Mouse (Mus musculus) urinary bladder, adult 2 months (tissue): ENCODE measurements at regions not wholly inside any gene's neighbourhood (a gene's known extent, or its start where the extent isn't known, plus 50 kb on each side); places are given as distances from the start of the nearest gene placed in this dataset.

ENCODE experiments used
- DNase-seq: peaks from one replicate; pipeline ENCODE4 v3.0.0; 2022; ENCODE audit warnings: low spot score

DNA sequence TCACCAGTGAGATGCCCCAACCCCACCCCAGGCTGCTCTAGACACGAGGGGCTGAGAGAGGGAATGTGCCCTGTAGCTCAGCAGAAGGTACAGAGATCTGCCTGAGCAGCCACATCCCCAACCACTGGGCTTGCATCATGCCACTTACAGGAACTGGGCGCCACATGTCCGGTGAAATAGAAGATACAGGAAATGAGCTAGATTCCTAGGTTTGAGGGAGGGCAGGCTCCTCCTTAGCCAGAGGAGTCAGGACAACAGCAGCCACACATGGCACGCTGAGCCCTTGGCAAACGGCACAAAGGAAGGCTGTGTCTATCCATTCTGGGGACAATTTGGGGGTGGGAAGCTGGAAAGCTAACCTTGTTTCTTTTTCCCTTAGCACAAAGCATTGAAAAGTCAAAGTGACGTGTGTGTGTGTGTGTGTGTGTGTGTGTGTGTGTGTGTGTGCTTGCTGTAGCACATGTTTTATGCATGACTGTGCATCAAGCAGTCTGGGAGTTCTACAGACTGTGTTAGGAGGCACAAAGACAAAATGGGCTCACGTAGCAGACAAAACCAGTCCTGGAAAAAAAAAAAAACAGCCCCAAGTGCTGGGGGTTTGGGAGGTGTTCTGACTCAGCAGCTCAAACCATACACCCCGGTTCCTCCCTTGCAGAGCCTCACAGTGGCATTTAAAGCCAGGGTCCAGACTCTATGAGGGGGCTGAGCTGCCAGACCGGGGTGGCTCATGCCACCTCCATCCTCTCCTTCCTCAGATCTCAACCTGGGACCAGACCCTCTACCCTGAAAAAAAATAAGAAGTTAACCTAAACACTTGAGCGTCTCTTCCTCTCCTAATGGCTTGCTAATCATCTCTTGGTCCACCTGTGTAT is 343.7 kb upstream of the Smim15 start:
- no peak for DNase-seq

DNA sequence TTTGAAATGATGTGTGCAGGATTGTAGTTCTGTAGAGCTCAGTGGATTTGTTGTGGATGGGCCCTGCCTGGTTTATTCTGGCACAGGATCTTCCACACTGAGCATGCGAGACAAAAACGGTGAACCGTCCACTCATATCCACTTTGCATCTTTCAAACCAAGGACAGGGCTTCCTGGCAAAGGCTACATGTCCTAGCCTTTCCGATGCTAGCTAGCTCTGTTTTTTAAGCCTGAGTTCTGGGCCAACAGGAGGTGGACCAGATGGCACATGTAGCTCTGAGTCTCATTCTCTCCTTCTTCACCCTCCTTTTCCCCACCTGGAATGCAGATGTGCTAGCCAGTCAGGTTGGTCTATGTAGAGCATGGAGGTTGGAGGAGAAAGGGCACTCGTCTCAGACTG is 345.0 kb upstream of the Smim15 start:
- DNase-seq = no peak

- DNase-seq = no peak
Observed at GRCm38 (mm10) chr13:107698345-107698744, 345.9 kb upstream of the Smim15 start.

DNA sequence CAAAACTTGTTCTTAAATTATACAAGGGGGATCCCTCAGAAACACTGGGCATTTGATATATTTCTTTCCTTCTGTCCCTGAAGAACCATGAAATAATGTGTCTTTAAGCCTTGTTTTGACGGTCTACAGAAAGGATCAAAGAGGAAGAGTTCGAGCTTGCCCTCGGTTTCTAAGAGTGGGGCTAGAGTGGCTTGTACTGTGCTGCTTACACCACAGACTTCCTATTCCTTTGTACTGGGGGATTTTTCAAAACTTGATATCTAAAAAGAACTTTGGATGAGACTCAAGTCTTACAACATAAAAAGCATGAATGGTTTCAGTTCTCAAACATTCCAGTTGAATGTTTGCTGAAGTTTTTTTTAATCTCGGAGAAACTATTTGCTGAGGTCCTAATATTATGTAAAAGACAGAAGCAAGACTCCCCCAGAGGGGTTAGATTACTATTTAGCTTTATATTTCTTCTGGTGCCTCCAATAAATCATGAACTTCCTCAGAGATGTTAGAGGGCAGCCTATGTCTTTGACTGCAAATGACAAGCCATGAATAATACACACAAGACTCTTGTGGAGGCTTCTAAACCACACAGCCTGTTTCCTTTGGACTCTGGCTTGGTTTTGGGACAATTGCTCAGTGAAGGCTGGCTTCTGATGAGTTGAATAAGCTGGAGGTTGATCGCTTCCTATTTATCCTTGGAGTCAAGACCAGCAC is 352.0 kb upstream of the Smim15 start:
- no peak for DNase-seq

DNA sequence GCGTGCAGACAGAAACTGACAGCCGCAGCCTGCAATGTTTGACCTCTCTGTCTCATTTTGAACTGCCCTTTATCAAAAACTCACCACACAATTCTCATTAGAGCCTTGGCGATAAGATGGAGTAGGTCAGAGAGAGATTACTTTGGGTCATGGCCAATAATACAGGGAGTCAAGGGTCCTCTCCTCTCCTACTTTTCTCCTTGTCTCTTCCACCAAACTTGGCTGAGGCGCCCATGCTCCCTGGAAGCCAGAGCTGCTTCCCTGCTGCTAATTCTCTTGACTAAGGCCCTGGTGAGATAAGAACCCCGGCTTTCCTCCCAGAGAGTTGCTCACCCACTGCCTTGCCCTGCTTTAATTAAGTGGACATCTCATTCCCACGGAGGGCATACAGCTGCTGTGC is 355.3 kb upstream of the Smim15 start:
- DNase-seq = no peak

GRCm38 (mm10) chr13:107685231-107685630 is 359.0 kb upstream of the Smim15 start:
- no peak for DNase-seq

- DNase-seq = no peak
Observed at GRCm38 (mm10) chr13:107683909-107684308, 360.3 kb upstream of the Smim15 start.

DNA sequence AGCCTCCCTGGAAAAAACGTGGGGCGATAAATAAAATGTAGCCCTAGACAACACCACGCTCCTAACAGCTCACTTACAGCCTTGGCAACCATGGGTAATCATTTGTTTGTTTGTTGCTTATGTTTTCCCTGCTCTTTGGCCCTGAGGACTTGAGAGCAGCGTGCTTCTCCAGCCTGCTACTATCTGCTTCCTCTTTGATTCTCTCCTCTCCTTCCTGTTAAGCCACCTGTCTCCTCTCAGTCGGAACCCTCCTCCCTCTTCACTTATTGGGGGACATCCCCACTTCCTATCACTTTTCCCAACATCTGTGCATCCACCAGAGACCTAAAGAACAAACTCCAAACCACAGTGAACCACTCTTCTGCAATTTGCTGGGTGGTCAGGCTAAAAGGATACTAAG is 362.5 kb upstream of the Smim15 start:
- DNase-seq = no peak

DNA sequence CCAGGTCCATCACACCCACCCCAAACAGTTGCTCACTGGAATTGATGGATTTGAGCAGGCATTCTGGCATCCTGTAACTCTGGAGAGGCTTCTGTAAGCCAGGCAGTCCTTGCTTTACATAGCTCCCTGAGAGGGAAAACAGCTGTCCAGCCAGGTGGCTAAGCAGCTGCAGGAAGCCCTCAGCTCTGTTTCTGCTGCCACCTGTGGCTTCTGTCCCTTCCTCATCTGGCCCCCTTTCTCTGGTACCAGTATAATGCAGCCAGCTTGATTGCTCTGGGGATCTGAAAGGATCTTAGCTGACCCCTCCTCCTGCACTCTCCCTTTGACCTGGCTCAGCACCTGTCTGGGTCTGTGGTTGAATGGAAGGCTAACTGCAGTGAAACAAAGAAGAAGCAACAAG is 365.4 kb upstream of the Smim15 start:
- no peak for DNase-seq

DNA sequence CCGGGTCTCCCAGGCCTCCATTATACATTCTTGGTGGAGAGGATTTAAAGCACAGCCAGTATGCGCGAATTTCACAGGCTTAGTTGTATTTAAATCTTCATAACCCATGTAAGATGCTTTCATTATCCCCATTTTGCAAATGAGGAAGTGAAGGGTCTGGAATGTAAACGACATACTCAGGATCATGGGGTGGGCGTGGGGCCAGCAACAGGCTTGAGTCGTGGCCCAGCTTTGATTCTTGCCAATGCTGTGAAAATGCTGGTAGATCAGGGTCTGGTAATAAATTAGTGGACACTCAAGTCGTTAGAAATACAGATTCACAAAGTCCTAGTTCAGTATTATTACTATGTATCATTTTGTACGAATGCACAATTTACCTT is 367.2 kb upstream of the Smim15 start:
- no peak for DNase-seq

- DNase-seq = peak; percentile 31
Observed at GRCm38 (mm10) chr13:107676310-107677090, 367.7 kb upstream of the Smim15 start.

- DNase-seq = no peak
Observed at GRCm38 (mm10) chr13:107672166-107672565, 372.1 kb upstream of the Smim15 start.

GRCm38 (mm10) chr13:107668509-107668908 is 375.7 kb upstream of the Smim15 start:
- DNase-seq = no peak

GRCm38 (mm10) chr13:107665775-107666174 is 378.5 kb upstream of the Smim15 start:
- no peak for DNase-seq

DNA sequence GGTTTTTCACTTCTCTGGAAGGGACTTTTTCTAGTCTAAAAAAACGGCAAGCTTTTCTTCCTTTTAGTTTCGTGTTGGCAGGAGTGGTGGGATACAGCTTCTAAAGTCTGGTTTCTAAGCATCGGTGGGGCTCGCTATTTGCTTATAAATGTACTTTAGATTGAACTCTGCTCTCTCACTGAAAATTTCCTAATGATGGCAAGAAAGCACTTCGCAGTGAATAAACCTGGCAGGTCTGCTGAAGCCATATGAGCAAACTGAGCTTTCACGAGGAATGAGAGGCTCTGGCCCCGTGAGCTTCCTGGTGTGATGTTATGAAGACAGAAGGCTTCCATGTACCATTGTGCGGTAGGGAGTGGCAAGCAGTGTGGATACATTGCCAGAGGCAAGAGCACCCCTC is 380.0 kb upstream of the Smim15 start:
- no peak for DNase-seq

DNA sequence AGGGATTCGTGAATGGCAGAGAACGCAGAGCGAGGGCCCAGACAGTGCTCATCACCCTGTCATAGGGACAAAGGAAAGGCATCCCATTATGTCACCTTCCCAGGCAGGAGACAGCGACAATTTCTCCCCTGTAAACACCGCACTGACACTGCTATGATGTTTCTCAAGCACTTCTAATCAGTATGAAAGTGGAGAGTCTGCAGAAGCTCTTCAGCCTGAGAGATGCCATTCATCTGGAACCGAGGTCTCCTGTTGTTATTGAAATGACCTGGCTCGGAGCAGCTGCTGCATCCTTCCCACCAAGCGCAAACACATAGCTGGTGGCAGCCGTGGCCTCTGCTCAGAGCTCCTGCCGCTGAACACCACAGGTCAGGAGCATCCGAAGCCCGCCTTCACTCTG is 380.5 kb upstream of the Smim15 start:
- DNase-seq = no peak

DNA sequence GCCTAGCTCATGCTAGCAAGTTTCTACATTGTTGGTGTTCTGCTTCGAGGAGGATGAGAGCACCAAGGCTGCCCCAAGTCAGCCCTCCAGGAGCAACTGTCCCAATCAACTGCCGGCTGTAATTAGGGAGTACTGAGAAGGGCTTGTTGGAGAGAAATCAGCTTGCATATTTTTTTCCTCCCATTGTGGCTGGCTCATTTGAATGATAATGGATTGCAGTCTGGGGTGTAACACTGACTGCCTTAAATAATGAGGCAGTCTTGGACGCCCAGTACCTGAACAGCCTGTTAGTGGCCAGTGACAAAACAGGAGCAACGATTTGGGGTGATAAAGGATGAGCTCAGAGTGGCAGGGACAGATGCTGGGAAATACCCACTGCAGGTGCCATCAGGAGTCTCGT is 382.8 kb upstream of the Smim15 start:
- DNase-seq = no peak

GRCm38 (mm10) chr13:107645865-107646645 is 398.2 kb upstream of the Smim15 start:
- DNase-seq = no peak

DNA sequence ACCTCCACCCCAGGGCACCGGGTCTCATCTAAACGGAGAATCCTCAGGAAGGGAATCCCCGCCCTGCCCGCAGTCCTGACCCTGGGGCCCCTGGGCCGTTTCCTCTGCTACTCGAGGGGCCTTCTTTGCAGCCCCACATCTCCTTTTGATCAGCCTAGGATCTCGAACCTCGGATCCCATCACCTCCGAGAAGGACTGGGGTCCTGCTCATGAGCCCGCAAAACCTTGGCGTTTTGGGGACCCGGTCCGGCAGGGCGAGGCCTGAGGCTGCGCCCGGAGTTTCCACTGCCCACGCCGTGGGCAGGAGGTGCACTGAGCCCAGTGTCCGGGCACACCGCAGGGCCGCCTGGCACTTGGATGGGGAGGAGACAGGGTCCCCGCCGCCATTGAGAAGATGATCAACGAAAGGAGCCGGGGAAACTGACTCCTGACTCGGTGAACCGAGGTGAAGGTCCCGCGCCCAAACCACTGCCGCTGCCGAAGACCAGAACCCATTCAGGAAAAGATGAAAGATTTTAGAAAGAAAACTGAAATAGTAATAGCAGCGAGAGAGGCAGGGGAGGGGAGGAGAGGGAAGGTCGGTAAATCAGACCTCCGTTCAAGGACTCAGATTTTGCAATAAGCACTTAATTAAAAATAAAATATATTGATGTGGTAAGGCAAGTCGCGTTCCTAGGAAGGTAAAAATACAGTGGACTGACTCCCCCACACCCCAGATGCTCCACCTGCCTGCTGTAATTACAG is 399.0 kb upstream of the Smim15 start:
- no peak for DNase-seq

- DNase-seq = no peak
Observed at GRCm38 (mm10) chr13:107644705-107645104, 399.5 kb upstream of the Smim15 start.
